Mouse (Mus musculus): Measurements from ENCODE around the gene St3gal2.
"Not testable (repeated sequence)": the region's sequence is repeated elsewhere in the genome, so short reads cannot be mapped to it uniquely, and the experiment has no call there.

The St3gal2 gene

GRCm38 (mm10) chr8:110941453-110941948 lies 21.8 kb downstream of the St3gal2 start:
- in situ Hi-C loops (cut with MboI; ENCODE audit: low sequenced_read_pairs) = no loop called here

- in situ Hi-C loops (cut with MboI; ENCODE audit: low sequenced_read_pairs) = no loop called here
These were observed 24.7 kb downstream of the St3gal2 start for GRCm38 (mm10) chr8:110944276-110944876.

- in situ Hi-C loops (cut with MboI; ENCODE audit: low sequenced_read_pairs) = no loop called here
These were observed 26.0 kb downstream of the St3gal2 start for GRCm38 (mm10) chr8:110945716-110946115.

GRCm38 (mm10) chr8:110950065-110950484 lies 30.4 kb downstream of the St3gal2 start:
- in situ Hi-C loops (cut with MboI; ENCODE audit: low sequenced_read_pairs) = no loop called here

GRCm38 (mm10) chr8:110954776-110955175 lies 35.1 kb downstream of the St3gal2 start:
- in situ Hi-C loops (cut with MboI; ENCODE audit: low sequenced_read_pairs) = no loop called here

GRCm38 (mm10) chr8:110956619-110957450 lies 37.1 kb downstream of the St3gal2 start:
- in situ Hi-C loops (cut with MboI; ENCODE audit: low sequenced_read_pairs) = no loop called here

- in situ Hi-C loops (cut with MboI; ENCODE audit: low sequenced_read_pairs) = no loop called here
These were observed 37.7 kb downstream of the St3gal2 start for GRCm38 (mm10) chr8:110957471-110957870.

GRCm38 (mm10) chr8:110958135-110958534 lies 38.4 kb downstream of the St3gal2 start:
- in situ Hi-C loops (cut with MboI; ENCODE audit: low sequenced_read_pairs) = no loop called here

GRCm38 (mm10) chr8:110958553-110958952 lies 38.8 kb downstream of the St3gal2 start:
- in situ Hi-C loops (cut with MboI; ENCODE audit: low sequenced_read_pairs) = not testable (repeated sequence)

GRCm38 (mm10) chr8:110959071-110959780 lies 39.5 kb downstream of the St3gal2 start:
- in situ Hi-C loops (cut with MboI; ENCODE audit: low sequenced_read_pairs) = no loop called here

GRCm38 (mm10) chr8:110959906-110960305 lies 40.2 kb downstream of the St3gal2 start:
- in situ Hi-C loops (cut with MboI; ENCODE audit: low sequenced_read_pairs) = no loop called here

GRCm38 (mm10) chr8:110963051-110963450 lies 43.3 kb downstream of the St3gal2 start:
- in situ Hi-C loops (cut with MboI; ENCODE audit: low sequenced_read_pairs) = no loop called here

- in situ Hi-C loops (cut with MboI; ENCODE audit: low sequenced_read_pairs) = no loop called here
These were observed 44.9 kb downstream of the St3gal2 start for GRCm38 (mm10) chr8:110964666-110965065.

- in situ Hi-C loops (cut with MboI; ENCODE audit: low sequenced_read_pairs) = no loop called here
These were observed 45.9 kb downstream of the St3gal2 start for GRCm38 (mm10) chr8:110965594-110965993.

GRCm38 (mm10) chr8:110966586-110966985 lies 46.9 kb downstream of the St3gal2 start:
- in situ Hi-C loops (cut with MboI; ENCODE audit: low sequenced_read_pairs) = no loop called here

- in situ Hi-C loops (cut with MboI; ENCODE audit: low sequenced_read_pairs) = no loop called here
These were observed 47.6 kb downstream of the St3gal2 start for GRCm38 (mm10) chr8:110967326-110967725.

GRCm38 (mm10) chr8:110969910-110970770 lies 50.4 kb downstream of the St3gal2 start:
- in situ Hi-C loops (cut with MboI; ENCODE audit: low sequenced_read_pairs) = no loop called here

- in situ Hi-C loops (cut with MboI; ENCODE audit: low sequenced_read_pairs) = not testable (repeated sequence)
These were observed 56.8 kb downstream of the St3gal2 start for GRCm38 (mm10) chr8:110976532-110976931.

- in situ Hi-C loops (cut with MboI; ENCODE audit: low sequenced_read_pairs) = not testable (repeated sequence)
These were observed 58.3 kb downstream of the St3gal2 start for GRCm38 (mm10) chr8:110977987-110978386.

GRCm38 (mm10) chr8:110981304-110981703 lies 61.6 kb downstream of the St3gal2 start:
- in situ Hi-C loops (cut with MboI; ENCODE audit: low sequenced_read_pairs) = no loop called here
